Mouse (Mus musculus): ENCODE measurements around the gene Zfp46.

The Zfp46 gene

GRCm38 (mm10) chr4:136289918-136290780 is 5.7 kb downstream of the Zfp46 start:
- TF ChIP-seq GATA4 (IDR thresholded peaks at IDR 0.05; ENCODE audit: insufficient replicate concordance, low read length): no peak

GRCm38 (mm10) chr4:136290781-136291595 is 6.5 kb downstream of the Zfp46 start:
- TF ChIP-seq GATA4 (IDR thresholded peaks at IDR 0.05; ENCODE audit: insufficient replicate concordance, low read length): no peak

GRCm38 (mm10) chr4:136291692-136292091 is 7.2 kb downstream of the Zfp46 start:
- TF ChIP-seq GATA4 (IDR thresholded peaks at IDR 0.05; ENCODE audit: insufficient replicate concordance, low read length): no peak

- no peak for TF ChIP-seq GATA4 (IDR thresholded peaks at IDR 0.05; ENCODE audit: insufficient replicate concordance, low read length)
Measured at GRCm38 (mm10) chr4:136295941-136296340, 11.5 kb downstream of the Zfp46 start.

GRCm38 (mm10) chr4:136302462-136302861 is 18.0 kb downstream of the Zfp46 start:
- TF ChIP-seq GATA4 (IDR thresholded peaks at IDR 0.05; ENCODE audit: insufficient replicate concordance, low read length): no peak

GRCm38 (mm10) chr4:136304181-136304580 is 19.7 kb downstream of the Zfp46 start:
- no peak for TF ChIP-seq GATA4 (IDR thresholded peaks at IDR 0.05; ENCODE audit: insufficient replicate concordance, low read length)

GRCm38 (mm10) chr4:136308355-136308754 is 23.9 kb downstream of the Zfp46 start:
- TF ChIP-seq GATA4 (IDR thresholded peaks at IDR 0.05; ENCODE audit: insufficient replicate concordance, low read length): no peak

- TF ChIP-seq GATA4 (IDR thresholded peaks at IDR 0.05; ENCODE audit: insufficient replicate concordance, low read length): no peak
Measured at GRCm38 (mm10) chr4:136309780-136310179, 25.3 kb downstream of the Zfp46 start.

- peak; percentile 81; the same call in 1 of the 2 replicates for TF ChIP-seq GATA4 (IDR thresholded peaks at IDR 0.05; ENCODE audit: insufficient replicate concordance, low read length)
Measured at GRCm38 (mm10) chr4:136310229-136311041, 26.0 kb downstream of the Zfp46 start, which contains the start of gene Hnrnpr. Gene Hnrnpr, plus strand, starts transcription at chr4:136310942.

GRCm38 (mm10) chr4:136311042-136311999 is 26.8 kb downstream of the Zfp46 start:
- TF ChIP-seq GATA4 (IDR thresholded peaks at IDR 0.05; ENCODE audit: insufficient replicate concordance, low read length): peak; percentile 40; the same call in 1 of the 2 replicates

GRCm38 (mm10) chr4:136312616-136313015 is 28.1 kb downstream of the Zfp46 start:
- no peak for TF ChIP-seq GATA4 (IDR thresholded peaks at IDR 0.05; ENCODE audit: insufficient replicate concordance, low read length)

- TF ChIP-seq GATA4 (IDR thresholded peaks at IDR 0.05; ENCODE audit: insufficient replicate concordance, low read length): no peak
Measured at GRCm38 (mm10) chr4:136317667-136318066, 33.2 kb downstream of the Zfp46 start.

- no peak for TF ChIP-seq GATA4 (IDR thresholded peaks at IDR 0.05; ENCODE audit: insufficient replicate concordance, low read length)
Measured at GRCm38 (mm10) chr4:136320016-136320415, 35.5 kb downstream of the Zfp46 start.

- TF ChIP-seq GATA4 (IDR thresholded peaks at IDR 0.05; ENCODE audit: insufficient replicate concordance, low read length): no peak
Measured at GRCm38 (mm10) chr4:136324226-136324625, 39.7 kb downstream of the Zfp46 start.
